Mouse (Mus musculus) cerebellum, postnatal 4 days (tissue): ENCODE data around the gene Rrp8.

ENCODE experiments used
- DNase-seq, 2 experiments: peaks; one replicate each; pipeline ENCODE4 v3.0.0; 2022; ENCODE audit warnings: low spot score in 2 of 2, mixed read lengths in 1 of 2

Gene Rrp8

GRCm38 (mm10) chr7:105736911-105737521 is at the start of gene Rrp8:
Gene Rrp8 (minus strand): TSS chr7:105737385.
- DNase-seq, result no peak

- DNase-seq, result no peak
Observed at GRCm38 (mm10) chr7:105786506-105787284, 49.5 kb upstream of the Rrp8 start.

- DNase-seq, result no peak
Observed at GRCm38 (mm10) chr7:105784556-105784955, 47.4 kb upstream of the Rrp8 start.

GRCm38 (mm10) chr7:105783861-105784260 is 46.7 kb upstream of the Rrp8 start:
- DNase-seq, result no peak

- DNase-seq, result no peak
Observed at GRCm38 (mm10) chr7:105778553-105779265, 41.5 kb upstream of the Rrp8 start.

- no peak for DNase-seq
Observed at GRCm38 (mm10) chr7:105777797-105778552, 40.8 kb upstream of the Rrp8 start.

GRCm38 (mm10) chr7:105777316-105777715 is 40.1 kb upstream of the Rrp8 start:
- no peak for DNase-seq

- no peak for DNase-seq
Observed at GRCm38 (mm10) chr7:105776026-105776425, 38.8 kb upstream of the Rrp8 start.

GRCm38 (mm10) chr7:105774661-105775060 is 37.5 kb upstream of the Rrp8 start:
- no peak for DNase-seq

- DNase-seq, result no peak
Observed at GRCm38 (mm10) chr7:105773041-105773440, 35.9 kb upstream of the Rrp8 start.

GRCm38 (mm10) chr7:105772331-105772730 is 35.1 kb upstream of the Rrp8 start:
- DNase-seq, result no peak

GRCm38 (mm10) chr7:105769959-105770358 is 32.8 kb upstream of the Rrp8 start:
- no peak for DNase-seq

- DNase-seq, result no peak
Observed at GRCm38 (mm10) chr7:105767729-105768165, 30.6 kb upstream of the Rrp8 start.

- DNase-seq, result no peak
Observed at GRCm38 (mm10) chr7:105764331-105764730, 27.1 kb upstream of the Rrp8 start.

- no peak for DNase-seq
Observed at GRCm38 (mm10) chr7:105762517-105763270, 25.5 kb upstream of the Rrp8 start.

GRCm38 (mm10) chr7:105761813-105762484 is 24.8 kb upstream of the Rrp8 start:
- DNase-seq, result no peak

GRCm38 (mm10) chr7:105753281-105753680 is 16.1 kb upstream of the Rrp8 start:
- no peak for DNase-seq

GRCm38 (mm10) chr7:105752716-105753115 is 15.5 kb upstream of the Rrp8 start:
- DNase-seq, result no peak

- peak; percentile 78 to 84 for DNase-seq
Observed at GRCm38 (mm10) chr7:105751491-105752433, 14.6 kb upstream of the Rrp8 start, which contains the start of gene Tpp1. Gene Tpp1 (minus strand): TSS chr7:105752235.
